Mouse (Mus musculus): ENCODE measurements around the gene Abhd17c.
"Not testable (repeated sequence)": the region's sequence is repeated elsewhere in the genome, so short reads cannot be mapped to it uniquely, and the experiment has no call there.

Abhd17c gene

DNA sequence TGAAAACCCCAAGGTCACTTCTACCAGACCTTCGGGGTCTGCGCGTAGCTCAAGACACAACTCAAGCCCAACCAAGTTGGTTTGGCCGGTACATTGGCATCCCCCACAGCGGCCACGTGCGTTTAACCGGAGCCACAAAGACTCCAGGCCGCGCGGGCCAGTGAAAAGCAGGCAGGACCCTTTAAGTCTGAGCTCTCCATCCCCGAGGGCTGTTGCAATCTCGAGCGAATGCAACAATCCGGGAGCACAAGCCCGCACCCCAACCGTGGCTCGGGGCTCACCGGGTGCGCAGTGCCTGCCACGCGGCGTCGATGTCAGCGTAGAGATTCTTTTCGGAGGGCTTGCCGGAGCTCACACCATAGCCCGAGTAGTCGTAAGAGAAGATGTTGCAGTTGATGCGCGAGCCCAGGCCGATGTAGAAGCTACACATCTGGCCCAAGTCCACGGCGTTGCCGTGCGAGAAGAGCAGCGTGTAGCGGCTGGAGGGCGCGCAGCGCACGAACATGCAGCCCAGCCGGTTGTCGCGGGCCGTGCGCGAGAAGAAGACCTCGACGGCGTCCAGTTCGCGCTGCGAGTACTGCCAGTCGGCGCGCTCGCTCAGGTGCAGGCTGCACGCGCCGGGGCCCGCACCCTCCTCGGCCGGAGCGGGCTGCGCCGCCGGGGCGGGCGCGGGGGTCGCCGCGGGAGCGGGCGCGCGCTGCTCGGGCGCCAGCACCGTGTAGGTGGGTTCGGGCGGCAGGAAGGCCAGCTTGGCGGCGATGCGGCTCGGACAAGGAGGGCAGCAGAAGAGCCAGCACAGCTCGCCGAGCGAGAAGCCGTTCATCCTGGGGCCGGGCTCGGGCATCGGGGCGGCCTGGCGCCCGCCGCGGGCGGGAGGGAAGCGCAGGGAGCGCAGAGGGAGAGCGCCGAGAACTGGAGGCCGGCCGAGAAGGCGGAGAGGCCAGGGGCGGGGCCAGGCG is at the start of gene Abhd17c:
Gene Abhd17c (minus strand): TSS at position 893 of the 959 bp plus-strand sequence.
- DNase-seq (ENCODE audit: low spot score): peak; percentile 58

DNA sequence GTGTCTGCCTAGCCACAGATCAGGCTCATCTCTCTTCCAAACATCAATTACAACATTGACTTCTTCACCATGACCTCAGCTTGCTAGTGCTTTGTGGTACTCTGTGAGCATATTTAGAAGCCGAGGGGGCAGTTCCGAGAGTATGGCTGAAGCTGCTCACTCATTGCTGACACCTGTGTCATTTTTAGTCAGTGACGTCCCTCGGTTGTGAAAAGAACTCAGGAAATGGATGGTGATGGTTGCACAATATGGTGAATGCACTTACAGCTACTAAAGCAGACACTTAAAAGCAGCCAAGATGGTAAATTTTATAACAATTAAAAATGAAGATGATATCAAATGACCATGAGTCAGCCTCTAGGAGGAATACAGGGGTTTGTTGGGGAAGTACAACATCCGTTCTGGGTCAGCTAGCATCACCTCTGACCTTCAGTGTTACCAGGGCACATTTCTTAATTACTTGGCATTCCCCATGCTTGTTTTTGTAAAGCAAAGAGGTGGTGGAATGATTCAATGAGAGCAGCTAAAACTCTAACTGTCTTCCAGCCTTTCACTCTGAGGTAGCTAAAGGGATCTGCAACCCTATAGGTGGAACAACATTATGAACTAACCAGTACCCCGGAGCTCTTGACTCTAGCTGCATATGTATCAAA is 45.6 kb upstream of the Abhd17c start:
- DNase-seq (ENCODE audit: low spot score): peak; percentile 18

DNA sequence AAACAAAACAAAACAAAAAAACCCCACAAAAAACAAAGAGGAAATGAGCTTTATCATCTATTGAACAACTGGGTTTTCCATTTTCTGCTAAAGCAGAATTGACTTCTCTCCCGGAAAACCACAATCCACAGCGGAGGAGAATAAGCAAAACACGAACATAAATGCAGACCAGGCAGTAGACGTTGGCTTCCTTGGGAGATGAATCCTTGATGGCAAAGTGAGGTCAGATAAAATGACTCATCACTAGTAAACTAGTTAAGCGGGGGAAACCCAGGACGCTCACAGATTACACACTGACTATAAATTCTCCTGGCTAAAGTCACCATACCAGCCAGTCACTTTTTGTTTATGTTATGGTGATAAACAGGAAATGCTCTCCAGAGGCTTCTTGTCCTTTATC is 44.5 kb upstream of the Abhd17c start:
- DNase-seq (ENCODE audit: low spot score): no peak

DNA sequence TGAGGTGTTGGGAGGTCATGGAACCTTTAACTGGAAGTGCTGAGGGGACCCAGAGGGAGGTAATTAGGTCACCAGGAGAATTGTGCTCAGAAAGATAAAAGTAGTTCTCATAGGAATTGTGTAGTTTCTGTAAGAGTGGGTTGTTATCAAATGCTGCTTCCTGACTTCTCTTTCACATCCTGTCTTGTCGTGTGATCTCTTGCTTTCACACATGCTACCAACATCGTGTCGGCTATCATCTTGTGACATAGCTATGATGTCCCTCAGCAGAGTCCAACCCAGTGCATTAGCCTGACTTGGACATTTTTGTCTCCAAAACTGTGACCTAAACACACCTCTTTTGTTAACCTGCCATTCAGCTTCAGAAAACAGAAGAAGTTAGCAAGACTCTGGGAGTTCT is 40.6 kb upstream of the Abhd17c start:
- no peak for DNase-seq (ENCODE audit: low spot score)

DNA sequence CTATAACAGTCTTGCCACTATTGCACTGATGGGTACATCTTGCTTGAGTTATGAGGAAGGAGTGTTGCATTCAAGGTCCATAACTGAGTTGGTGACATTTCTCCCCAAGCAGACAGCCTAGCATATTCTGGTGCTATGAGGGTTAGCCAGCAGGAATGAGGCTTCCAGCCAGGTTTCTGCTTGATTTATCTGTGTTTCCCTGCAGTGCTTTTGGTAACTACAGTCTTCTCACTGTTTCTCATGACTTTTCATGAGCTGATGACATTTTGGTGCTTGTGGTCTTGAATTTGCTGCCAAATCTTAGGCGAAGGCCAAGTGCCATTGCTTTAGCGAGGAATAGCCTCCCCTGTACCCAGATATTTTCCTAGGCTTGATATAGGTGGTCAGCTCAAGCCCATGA is 39.8 kb upstream of the Abhd17c start:
- peak; percentile 42 for DNase-seq (ENCODE audit: low spot score)

DNA sequence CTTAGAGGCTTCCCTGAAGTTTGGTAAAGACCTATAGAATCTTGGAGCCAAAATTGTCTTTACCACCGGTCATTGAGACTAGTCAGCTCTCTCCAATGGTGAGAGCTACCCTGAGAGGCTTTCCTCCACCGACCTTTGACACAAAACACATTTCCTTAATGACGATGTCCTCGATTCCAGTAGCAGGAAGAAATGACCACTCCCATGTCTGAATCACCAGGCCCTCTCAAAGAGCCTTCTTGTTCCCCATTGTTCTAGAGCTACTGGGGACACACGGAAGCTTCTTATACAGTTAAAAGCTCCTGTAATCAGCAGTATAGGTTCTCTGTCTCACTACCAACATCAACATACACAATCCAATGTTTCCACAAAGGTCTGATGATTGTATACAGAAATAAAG is 36.5 kb upstream of the Abhd17c start:
- DNase-seq (ENCODE audit: low spot score): no peak

DNA sequence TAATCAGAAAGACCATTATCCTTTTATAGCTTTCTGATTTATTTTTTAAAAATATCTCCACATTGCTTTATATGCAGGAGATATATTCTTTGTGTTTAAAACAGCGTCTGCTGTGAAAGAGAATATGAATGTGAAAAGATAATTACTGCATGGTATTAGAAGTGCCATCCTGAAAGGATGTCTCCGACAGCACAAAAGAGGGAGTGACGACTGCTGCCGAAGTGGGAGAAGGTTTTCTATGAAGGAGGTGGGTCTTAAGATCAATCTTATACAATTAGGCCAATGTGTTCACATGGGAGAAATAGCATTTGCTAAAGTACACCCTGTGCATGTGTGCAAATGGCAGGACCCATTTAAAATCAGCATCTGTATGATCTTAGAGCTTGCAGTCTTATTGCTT is 33.5 kb upstream of the Abhd17c start:
- DNase-seq (ENCODE audit: low spot score): no peak

DNA sequence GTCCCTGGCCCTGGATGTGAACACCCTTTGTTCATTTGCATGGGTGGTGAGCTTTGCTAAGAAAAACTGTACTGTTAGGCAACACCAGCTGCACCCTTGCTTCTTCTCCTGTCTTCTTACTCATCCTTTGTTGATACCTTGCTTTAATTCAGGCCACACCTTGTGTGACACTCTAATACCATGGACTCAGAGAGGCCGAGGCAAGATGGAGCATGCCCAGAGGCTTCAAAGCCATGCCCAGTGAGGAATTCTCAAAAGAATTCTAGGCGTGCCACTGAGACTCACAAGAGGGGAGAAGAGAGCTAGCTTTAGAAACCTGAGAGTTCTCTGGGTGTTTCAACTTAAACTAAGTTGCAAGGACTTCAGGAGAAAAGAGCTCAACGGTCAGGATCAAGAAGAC is 33.0 kb upstream of the Abhd17c start:
- no peak for DNase-seq (ENCODE audit: low spot score)

DNA sequence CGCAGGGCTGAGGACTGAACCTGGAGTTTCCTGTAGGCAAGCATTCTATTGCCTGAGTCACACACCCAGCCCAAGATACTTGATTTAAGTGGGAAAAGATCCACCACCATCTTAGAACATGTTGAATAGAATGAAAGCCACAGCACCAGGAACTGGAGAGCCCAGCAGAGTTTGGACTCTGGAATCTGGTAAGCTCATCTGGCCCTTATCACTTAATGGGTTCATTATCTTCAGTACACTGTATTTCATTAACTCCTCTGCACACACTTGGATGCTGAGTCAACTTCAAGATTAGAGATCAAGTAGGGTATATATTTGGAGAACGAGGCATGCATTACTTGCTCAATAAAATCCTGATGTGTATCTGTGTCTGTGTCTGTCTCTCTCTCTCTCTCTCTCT is 27.1 kb upstream of the Abhd17c start:
- DNase-seq (ENCODE audit: low spot score): not testable (repeated sequence)

DNA sequence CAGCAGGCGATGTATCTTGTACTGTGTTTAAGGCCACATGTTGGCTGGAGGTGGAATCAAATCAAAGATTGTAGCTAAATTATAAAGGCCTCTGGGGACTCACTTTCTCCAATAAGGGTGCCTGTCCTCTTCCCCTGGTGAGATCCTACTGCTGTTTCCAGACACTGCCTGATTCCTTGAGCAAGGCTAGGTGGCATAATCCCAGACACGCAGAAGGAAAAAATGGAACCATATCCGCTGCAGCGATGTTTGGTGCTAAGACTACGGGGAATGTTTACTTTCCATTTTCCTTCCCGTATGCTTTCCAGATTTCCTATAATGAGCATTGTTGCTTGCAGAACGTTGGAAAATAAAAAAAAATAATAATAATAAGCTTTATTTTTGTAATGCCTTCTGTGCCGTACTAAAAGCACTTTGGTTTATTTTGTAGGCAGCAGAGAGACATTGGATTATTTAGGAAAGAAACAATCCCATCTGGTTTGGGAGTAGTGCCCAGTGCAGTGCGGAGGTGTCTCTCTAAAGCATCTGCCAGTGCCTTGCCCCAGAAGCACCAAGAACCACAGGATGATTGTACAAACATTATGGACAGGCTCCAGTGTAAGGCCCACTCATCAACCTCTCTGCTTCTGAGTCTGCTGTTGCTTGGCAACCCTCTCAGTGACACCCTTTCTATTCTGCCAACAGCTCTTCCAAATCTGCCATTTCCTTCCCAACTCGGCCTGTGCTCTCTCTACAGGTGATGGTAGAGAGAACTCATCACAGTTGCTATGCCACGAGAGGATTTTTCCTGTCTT is 23.2 kb upstream of the Abhd17c start:
- no peak for DNase-seq (ENCODE audit: low spot score)

DNA sequence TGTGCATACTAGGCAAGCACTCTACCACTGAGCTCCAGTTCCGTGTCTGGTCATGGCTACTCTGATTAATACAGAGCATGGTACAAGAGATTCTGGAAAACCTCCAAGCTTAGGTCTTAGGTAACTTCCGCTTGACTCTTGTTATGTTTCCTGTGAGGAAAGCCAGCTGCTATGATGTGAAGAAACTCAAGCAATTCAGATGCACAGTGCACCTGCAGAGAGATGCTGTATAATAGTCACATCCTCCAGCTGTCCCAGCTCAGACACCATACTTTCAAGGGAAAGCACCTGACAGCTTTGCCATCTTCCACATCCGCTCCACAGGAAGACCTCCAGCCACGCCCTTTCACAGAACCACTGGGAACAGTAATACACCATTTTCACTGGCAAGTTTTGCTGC is 21.7 kb upstream of the Abhd17c start:
- no peak for DNase-seq (ENCODE audit: low spot score)

DNA sequence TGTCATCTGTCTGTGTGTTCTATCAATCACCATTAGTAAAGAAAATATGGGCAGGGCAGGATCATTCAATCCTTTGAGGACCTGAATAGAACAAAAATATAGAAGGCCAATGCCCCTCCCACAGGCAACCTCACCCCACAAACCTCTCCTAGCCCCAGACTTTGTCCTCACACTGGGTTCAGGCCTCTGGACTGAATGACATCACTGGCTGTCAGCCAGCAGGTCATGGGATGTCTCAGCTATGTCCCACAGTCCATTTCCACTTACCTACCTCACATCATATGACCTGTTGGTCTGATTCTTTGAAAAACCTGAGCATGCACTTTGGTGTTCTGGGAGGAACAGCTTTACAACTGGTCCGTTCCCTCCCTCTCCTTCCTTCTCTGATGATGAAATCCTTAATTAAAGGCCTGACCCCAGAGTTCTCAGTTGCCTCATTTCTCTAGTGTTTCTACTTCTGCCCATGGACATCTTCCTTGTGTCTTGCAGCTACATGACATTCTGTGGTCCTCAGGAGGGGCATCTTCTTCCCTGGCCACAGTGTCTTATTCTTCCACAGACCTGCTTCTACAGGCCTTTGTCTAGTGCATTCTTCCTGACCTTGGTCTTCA is 19.6 kb upstream of the Abhd17c start:
- DNase-seq (ENCODE audit: low spot score): peak; percentile 14

DNA sequence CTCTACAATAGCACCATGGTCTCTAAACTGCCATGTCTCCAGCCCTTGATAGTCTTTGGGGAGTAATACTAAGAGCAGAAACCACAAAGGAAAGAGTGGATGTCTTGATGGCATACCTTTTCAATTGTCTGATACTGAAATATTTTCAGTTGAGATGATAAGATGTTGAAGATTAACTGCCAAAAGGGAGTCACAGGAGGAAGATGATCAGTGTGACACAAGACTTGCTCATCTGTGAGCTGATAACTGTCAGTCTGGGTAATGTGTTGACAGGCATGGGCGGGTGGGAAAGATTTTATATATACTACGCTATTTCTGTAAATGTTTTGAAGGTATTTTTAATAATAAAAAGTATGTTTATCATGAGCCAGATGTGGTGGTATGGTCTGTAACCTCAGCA is 16.7 kb upstream of the Abhd17c start:
- DNase-seq (ENCODE audit: low spot score): no peak

DNA sequence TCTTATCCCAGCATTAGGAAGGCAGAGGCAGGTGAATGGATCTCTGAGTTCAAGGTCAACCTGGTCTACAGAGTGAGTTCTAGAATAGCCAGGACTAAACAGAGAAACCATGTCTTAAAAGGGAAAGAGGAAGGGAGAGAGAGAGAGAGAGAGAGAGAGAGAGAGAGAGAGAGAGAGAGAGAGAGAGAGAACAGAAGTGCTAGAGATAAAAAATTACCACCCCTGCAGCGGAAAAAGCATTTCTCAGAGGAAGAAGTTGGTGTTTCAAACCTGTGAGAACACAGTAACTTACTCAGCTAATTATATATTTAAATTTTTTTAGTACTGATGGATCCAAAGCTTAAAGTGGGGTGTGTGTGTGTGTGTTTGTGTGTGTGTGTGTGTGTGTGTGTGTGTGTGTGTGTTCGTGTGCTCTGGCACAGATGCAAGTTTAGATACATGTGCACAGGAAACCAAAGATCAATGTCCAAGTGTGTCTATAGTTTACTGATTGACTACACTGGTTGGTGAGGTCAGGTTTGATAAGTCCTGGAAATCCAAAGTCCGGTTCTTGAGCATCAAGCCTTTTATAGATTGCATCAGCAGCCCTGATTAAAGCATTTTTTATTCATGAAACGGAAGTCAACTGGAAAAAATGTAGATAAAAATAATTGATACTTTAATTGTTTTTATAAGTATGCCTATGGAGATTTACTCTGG is 15.2 kb upstream of the Abhd17c start:
- no peak for DNase-seq (ENCODE audit: low spot score)

DNA sequence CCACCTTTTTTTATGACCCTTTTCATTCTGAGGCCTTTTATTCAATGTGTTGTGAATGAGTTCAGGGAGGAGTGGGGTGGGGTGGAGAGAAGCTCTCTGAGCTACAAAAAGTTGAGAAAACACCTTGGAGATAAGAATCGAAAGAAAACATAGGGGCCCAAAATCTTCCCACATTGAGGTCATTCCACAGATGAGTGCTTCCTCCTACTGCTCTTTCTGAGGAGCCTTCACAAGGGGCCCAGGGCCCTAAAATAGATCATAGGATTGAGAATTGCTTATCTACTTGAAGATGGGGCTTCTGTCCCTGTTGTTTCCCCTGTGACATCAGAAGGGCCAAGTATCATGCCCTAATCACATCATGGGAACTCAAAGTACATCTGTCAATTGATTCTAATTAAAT is 14.3 kb upstream of the Abhd17c start:
- no peak for DNase-seq (ENCODE audit: low spot score)

DNA sequence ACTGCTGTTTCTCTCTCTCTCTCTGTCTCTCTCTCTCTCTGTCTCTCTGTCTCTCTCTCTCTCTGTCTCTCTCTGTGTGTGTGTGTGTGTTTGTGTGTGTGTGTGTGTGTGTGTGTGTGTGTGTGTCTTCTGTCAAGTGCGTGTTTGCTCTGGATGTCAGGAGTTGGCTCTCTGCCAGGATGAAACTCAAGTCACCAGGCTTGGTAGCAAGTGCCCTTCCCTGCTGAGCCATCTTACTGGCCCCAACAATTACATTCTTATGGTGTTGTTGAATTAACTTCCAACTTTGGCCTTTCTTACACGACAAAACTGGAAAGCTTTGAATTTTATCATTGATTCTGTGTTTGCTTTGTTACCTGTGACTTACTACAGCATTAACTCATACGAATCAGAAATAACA is 13.6 kb upstream of the Abhd17c start:
- DNase-seq (ENCODE audit: low spot score): no peak

DNA sequence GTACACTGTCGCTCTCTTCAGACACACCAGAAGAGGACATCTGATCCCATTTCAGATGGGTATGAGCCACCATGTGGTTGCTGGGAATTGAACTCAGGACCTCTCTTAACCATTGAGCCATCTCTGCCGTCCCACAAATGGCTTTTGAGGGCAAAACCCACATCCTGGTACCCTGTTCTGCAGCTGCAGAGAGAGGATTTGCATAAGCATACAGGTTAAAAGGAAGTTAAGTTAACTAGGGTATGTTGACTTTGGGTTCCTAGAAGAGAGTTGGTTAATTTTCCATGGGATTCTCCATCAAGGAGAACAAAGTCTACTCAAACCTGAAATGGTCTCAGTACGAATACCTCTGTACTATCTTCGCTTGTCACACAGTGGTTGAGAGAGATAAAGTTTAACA is 13.2 kb upstream of the Abhd17c start:
- DNase-seq (ENCODE audit: low spot score): no peak

DNA sequence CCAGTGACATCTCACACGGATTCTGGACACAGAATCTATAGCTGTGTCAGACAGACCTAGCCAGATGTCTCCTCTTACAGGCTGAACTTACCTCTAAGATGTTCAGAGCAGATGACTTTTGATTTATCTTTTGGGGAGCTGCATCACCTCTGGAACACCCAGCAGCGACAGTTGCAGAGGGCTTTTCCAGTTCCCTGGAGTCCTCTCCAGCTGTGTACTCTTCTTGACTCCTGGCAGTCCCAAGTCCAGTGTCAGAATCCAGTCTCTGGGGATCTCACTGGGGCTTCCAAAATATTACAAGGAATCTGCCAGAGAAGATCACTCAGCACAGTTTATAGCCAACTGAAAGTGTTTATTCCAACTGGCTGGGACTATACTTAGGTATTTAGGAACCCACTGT is 12.7 kb upstream of the Abhd17c start:
- DNase-seq (ENCODE audit: low spot score): no peak

DNA sequence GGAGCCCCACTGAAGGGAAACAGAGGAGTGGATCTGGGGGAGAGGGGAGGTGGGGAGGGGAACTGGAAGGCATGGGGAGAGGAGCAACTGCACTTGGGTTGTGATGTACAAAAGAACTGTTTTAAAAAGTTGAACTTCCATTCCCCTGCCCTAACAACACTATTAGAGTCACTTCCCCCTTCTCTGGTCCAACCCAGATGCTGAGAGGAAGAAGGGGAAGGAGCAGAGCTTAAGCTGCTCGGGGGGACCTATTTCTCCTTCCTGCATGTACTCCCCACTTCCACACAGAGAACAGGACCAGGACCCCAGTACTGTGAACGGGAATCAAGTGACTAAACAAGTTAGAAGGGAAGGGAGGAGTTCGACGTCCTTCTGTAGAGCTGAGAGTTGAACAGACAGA is 11.9 kb upstream of the Abhd17c start:
- no peak for DNase-seq (ENCODE audit: low spot score)

DNA sequence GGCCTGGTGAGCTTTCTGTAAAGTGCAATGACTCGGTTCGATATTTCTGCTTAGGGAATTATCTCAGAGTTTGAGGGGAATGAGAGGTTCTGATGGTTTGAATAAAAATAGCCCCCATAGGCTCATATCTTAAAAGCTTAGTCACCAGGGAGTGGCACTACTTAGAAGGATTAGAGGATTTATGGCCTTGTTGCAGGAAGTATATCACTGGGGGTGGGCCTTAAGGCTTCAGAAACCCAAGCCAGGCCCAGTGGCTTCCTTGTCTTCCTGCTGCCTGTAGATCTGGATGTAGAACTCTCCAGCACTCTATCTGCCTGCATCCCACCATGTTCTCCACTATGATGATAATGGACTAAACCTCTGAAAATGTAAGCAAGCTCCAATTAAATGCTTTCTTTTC is 7.7 kb upstream of the Abhd17c start:
- DNase-seq (ENCODE audit: low spot score): no peak

DNA sequence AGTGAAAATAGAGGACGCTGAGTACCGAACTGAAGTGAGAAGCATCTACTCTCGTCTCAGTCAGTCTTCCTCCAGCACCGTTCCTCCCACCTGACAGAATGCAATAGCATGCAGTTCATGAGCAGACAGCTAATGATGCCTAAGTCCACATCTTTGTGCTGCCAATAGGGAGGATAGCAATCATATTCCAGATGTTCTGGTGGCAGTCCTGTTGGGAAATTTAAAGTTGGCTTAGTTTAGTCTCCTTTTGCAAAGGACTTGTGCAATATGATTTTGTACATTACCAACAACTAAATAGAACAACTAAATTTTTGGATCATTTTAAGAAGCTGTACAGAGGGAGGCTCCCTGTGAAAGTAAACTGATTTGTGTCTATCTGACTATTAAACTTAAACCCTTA is 2.1 kb upstream of the Abhd17c start:
- DNase-seq (ENCODE audit: low spot score): peak; percentile 67

DNA sequence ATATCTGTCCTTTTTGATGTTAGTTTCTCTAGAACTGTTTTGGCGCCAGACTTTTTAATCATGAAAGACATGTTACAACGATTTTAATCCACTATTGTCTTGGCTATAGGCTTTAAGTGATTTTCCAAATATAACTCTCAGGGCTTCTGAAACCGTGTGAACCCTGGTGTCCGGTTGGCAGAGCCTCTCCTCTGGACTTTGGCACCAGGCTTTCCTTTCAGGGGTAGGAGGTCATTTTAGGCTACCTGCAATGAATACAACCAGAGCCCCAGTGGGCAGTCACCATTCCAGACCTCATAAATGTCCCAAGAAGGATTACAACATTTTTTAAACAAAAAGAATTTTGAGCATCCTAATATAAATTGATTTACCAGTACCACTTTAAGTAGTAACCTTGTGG is 1.1 kb upstream of the Abhd17c start:
- no peak for DNase-seq (ENCODE audit: low spot score)
